Mouse (Mus musculus): ENCODE measurements around the gene Ugt1a2.

DNA sequence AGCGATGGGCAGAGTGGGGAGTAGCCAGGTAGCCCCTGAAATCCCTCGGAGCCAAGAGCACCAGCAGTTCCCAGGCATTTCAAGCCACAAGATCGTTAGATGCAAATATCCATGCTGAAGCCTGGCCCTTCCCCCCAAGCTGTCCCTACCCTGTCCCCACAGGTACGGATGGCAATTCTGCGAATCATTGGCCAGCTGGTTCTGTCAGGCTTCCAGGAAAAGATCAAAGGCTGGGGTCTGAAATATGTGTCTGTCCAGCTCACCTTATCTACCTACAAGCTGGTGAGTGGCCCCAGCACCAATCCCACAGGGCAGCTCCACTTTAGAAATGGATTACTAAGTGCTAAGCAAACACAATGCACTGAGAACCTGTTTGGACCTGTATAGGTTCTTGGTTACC is 36.9 kb downstream of the Ugt1a2 start:
- TF ChIP-seq CTCF (IDR thresholded peaks at IDR 0.05; ENCODE audit: borderline replicate concordance, control insufficient read depth, extremely low read depth, insufficient read depth, low read length, poor library complexity): no peak
- no peak for TF ChIP-seq POLR2A (IDR thresholded peaks at IDR 0.05; ENCODE audit: control insufficient read depth, extremely low read depth, insufficient read depth, low read length, poor library complexity)

All from thymus, adult 2 months (tissue).